Mouse (Mus musculus) lung, embryonic 15.5 days (tissue): ENCODE measurements at regions not wholly inside any gene's neighbourhood (a gene's known extent, or its start where the extent isn't known, plus 50 kb on each side); places are given as distances from the start of the nearest gene placed in this dataset.
A peak's percentile ranks its signal among the peaks of the same experiment; 100 is the strongest.

Experiments
- ATAC-seq: fragments of 200-750 bp; cut with Nextera tagmentation; 2 replicates; pipeline ENCODE4 v1.8.0; 2017; ENCODE audit warnings: moderate number of reproducible peaks, borderline replicate concordance; ENCODE audit not compliant: low FRiP score, low TSS enrichment; ENCODE audit errors: extremely low read depth
- H3K27ac ChIP-seq: fragments of 300-500 bp; sonication (generic); 2 replicates; pipeline ENCODE4 v1.5.1; 2015; ENCODE audit warnings: moderate library complexity, mild to moderate bottlenecking, inconsistent platforms
- H3K27me3 ChIP-seq: fragments of 300-500 bp; sonication (generic); 2 replicates; pipeline ENCODE4 v1.6.1; 2015; ENCODE audit warnings: inconsistent platforms
- H3K36me3 ChIP-seq: fragments of 300-500 bp; sonication (generic); 2 replicates; pipeline ENCODE4 v1.6.1; 2015; ENCODE audit warnings: inconsistent platforms
- H3K4me1 ChIP-seq: fragments of 300-500 bp; sonication (generic); 2 replicates; pipeline ENCODE4 v1.6.1; 2015; ENCODE audit warnings: inconsistent platforms
- H3K4me2 ChIP-seq: fragments of 300-500 bp; sonication (generic); 2 replicates; pipeline ENCODE4 v1.6.1; 2015; ENCODE audit warnings: inconsistent platforms, mild to moderate bottlenecking, moderate library complexity
- H3K4me3 ChIP-seq: fragments of 300-500 bp; sonication (generic); 2 replicates; pipeline ENCODE4 v1.5.1; 2015; ENCODE audit warnings: mild to moderate bottlenecking, inconsistent platforms
- H3K9ac ChIP-seq: fragments of 300-500 bp; sonication (generic); 2 replicates; pipeline ENCODE4 v1.6.1; 2015; ENCODE audit warnings: inconsistent platforms
- H3K9me3 ChIP-seq: fragments of 300-500 bp; sonication (generic); 2 replicates; pipeline ENCODE4 v1.6.1; 2016; ENCODE audit warnings: inconsistent platforms
- WGBS: fragments of 180-500 bp; shearing (Covaris S2); methylation state at CpG from one replicate; pipeline ENCODE4 v1.1.7; 2015; 5-methylcytosine and 5-hydroxymethylcytosine counted together

DNA sequence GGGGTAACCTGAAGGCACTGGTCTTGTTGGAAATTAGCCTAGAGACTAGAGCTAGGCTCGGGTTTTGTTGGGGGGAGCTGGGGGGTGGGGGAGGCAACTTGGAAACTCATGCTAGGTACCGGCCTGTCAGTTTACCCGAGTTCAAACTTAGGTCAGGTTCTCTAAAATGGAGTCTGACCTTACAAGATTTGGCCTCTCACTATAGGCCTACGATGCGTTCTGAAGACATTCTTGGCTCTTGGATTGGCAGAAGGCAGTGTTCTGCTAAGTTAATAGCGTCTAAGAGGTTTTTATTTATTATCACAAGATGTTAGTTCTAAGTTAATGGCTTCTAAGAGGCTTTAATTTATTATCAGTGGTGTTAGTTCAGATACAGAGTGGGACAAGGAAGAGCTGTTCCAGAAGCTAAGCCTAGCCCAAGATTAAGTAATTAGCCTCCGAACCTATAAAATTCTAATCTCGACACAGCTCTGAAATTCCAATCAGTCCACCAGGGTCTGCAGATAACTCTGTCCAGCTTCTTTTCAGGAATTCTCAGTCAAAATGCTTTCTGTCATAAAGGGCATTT, 109.0 kb downstream of the Rpap3 start:
- Histone ChIP-seq H3K36me3 (no peaks in the 10 kb centered on the region), H3K27me3 (no peaks in the 10 kb centered on the region), H3K4me2 (no peak overlapping the region), H3K9ac (no peak overlapping the region), H3K27ac (no peak overlapping the region), H3K4me1 (no peaks in the 10 kb centered on the region), H3K4me3 (no peak overlapping the region), H3K9me3 (no peaks in the 10 kb centered on the region)
- 41% methylated on average over 8 of the region's 8 CpGs for WGBS
- no peak for ATAC-seq

GRCm38 (mm10) chr15:97595284-97595796, 110.3 kb downstream of the Rpap3 start:
- ATAC-seq = no peak
- no peak overlapping the region for H3K4me2 ChIP-seq

GRCm38 (mm10) chr15:97593781-97594600, 111.6 kb downstream of the Rpap3 start:
- Histone ChIP-seq H3K27ac (peak overlapping the region; percentile 83), H3K4me1 (no peaks in the 10 kb centered on the region), H3K36me3 (no peaks in the 10 kb centered on the region), H3K9me3 (no peaks in the 10 kb centered on the region), H3K27me3 (no peaks in the 10 kb centered on the region), H3K4me2 (no peak overlapping the region), H3K9ac (no peak overlapping the region), H3K4me3 (no peak overlapping the region)
- ATAC-seq = no peak
- 48% methylated on average over 11 of the region's 11 CpGs for WGBS

More at GRCm38 (mm10) chr15:97595284-97595796, 110.3 kb downstream of the Rpap3 start:
- Histone ChIP-seq H3K27me3 (no peaks in the 10 kb centered on the region), H3K4me3 (no peak overlapping the region), H3K27ac (no peak overlapping the region), H3K4me1 (no peaks in the 10 kb centered on the region), H3K9me3 (no peaks in the 10 kb centered on the region), H3K9ac (no peak overlapping the region), H3K36me3 (no peaks in the 10 kb centered on the region)
- WGBS = 75% methylated on average over 6 of the region's 6 CpGs

- H3K4me2 ChIP-seq = no peak overlapping the region
- WGBS = 85% methylated on average over 11 of the region's 11 CpGs
- no peaks in the 10 kb centered on the region for H3K27me3 ChIP-seq
- no peaks in the 10 kb centered on the region for H3K9me3 ChIP-seq
- ATAC-seq = no peak
- H3K4me3 ChIP-seq = no peak overlapping the region
- H3K9ac ChIP-seq = no peak overlapping the region
- H3K4me1 ChIP-seq = no peaks in the 10 kb centered on the region
- no peak overlapping the region for H3K27ac ChIP-seq
- no peaks in the 10 kb centered on the region for H3K36me3 ChIP-seq
Observed at GRCm38 (mm10) chr15:97592786-97593185, 112.8 kb downstream of the Rpap3 start.

- H3K4me1 ChIP-seq = no peaks in the 10 kb centered on the region
- ATAC-seq = no peak
- H3K27ac ChIP-seq = peak overlapping the region; percentile 32; the same call in 1 of the 2 replicates
- H3K9me3 ChIP-seq = no peaks in the 10 kb centered on the region
- WGBS = 48% methylated on average over 4 of the region's 4 CpGs
- no peaks in the 10 kb centered on the region for H3K36me3 ChIP-seq
- H3K27me3 ChIP-seq = no peaks in the 10 kb centered on the region
- H3K9ac ChIP-seq = no peak overlapping the region
- H3K4me2 ChIP-seq = no peak overlapping the region
- no peak overlapping the region for H3K4me3 ChIP-seq
Observed at GRCm38 (mm10) chr15:97591406-97591805, 114.2 kb downstream of the Rpap3 start.

DNA sequence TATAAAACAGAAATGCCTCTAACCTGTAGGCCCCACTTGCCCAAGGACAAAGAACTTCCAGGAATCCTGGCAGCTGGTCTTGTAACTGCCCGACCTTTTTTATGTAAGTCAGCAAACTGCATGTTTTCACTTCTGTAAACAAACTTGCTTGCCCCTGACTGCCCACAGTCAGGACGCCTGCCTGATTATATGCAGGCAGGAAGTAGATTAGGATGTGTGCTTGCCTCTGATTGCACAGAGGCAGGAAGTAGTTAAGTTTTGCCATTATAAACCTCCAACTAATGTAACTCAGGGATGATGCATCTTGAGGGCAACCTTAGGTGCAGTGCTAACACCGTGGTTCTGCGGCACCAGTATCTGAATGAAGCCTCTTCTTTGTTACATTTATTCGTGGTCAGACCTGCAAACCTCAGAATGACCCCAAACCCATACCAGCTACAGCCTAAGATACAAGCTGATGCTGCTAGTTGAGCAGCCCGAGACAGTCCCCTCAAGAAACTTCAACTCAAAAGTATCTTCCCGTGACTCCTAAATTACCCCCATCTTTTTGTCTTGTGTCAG, 114.8 kb downstream of the Rpap3 start:
- H3K27ac ChIP-seq = peak overlapping the region; percentile 45

GRCm38 (mm10) chr15:97587571-97588205, 117.9 kb downstream of the Rpap3 start:
- WGBS = 69% methylated on average over 5 of the region's 5 CpGs
- H3K27ac ChIP-seq = no peak overlapping the region
- no peaks in the 10 kb centered on the region for H3K9me3 ChIP-seq
- H3K4me1 ChIP-seq = no peaks in the 10 kb centered on the region
- no peak for ATAC-seq
- no peak overlapping the region for H3K9ac ChIP-seq
- no peaks in the 10 kb centered on the region for H3K27me3 ChIP-seq
- no peak overlapping the region for H3K4me3 ChIP-seq
- H3K36me3 ChIP-seq = no peaks in the 10 kb centered on the region
- no peak overlapping the region for H3K4me2 ChIP-seq

More for the DNA sequence above, 114.8 kb downstream of the Rpap3 start:
- Histone ChIP-seq H3K4me3 (no peak overlapping the region), H3K4me2 (no peak overlapping the region), H3K9me3 (no peaks in the 10 kb centered on the region), H3K4me1 (no peaks in the 10 kb centered on the region), H3K9ac (no peak overlapping the region), H3K36me3 (no peaks in the 10 kb centered on the region), H3K27me3 (no peaks in the 10 kb centered on the region)
- WGBS = 45% methylated on average over 7 of the region's 7 CpGs
- ATAC-seq = peak; percentile 64

GRCm38 (mm10) chr15:97581724-97582154, 123.9 kb downstream of the Rpap3 start:
- Histone ChIP-seq H3K4me1 (0 out of 2 replicates have a peak, but pooled peaks cover 9% of the 10 kb centered on the region), H3K36me3 (no peaks in the 10 kb centered on the region), H3K4me2 (no peak overlapping the region), H3K4me3 (no peak overlapping the region), H3K27me3 (no peaks in the 10 kb centered on the region), H3K9me3 (no peaks in the 10 kb centered on the region), H3K27ac (no peak overlapping the region), H3K9ac (no peak overlapping the region)
- ATAC-seq = peak; percentile 57; the same call in 1 of the 2 replicates
- WGBS = 23% methylated on average over 13 of the region's 13 CpGs

- no peaks in the 10 kb centered on the region for H3K36me3 ChIP-seq
- 62% methylated on average over 6 of the region's 6 CpGs for WGBS
- H3K27ac ChIP-seq = no peak overlapping the region
- no peaks in the 10 kb centered on the region for H3K9me3 ChIP-seq
- no peaks in the 10 kb centered on the region for H3K27me3 ChIP-seq
- H3K9ac ChIP-seq = no peak overlapping the region
- 0 out of 2 replicates have a peak, but pooled peaks cover 15% of the 10 kb centered on the region for H3K4me1 ChIP-seq
- no peak overlapping the region for H3K4me2 ChIP-seq
- ATAC-seq = no peak
- no peak overlapping the region for H3K4me3 ChIP-seq
Observed at GRCm38 (mm10) chr15:97580726-97581125, 124.9 kb downstream of the Rpap3 start.

DNA sequence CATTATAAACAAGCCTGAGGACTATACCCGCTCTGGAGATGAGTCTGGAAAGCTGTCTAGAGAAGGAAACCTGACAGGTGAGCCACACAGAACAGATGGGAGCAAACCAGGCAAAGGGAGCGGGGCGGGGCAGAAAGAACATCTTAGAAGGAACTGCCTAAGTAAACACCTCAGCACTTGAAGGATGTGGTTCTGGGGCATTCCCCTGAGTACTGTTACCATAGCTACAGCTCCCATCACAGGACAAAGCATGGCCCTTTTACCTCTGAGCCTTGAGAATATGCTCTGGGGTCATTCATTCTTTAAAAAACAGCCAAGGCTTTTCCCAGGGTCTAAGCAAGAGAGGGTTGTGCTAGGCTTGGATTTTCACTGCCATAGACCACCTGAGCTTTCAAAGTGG, 127.6 kb downstream of the Rpap3 start:
- H3K9ac ChIP-seq = no peak overlapping the region
- H3K27me3 ChIP-seq = no peaks in the 10 kb centered on the region
- no peak for ATAC-seq
- no peaks in the 10 kb centered on the region for H3K36me3 ChIP-seq
- H3K27ac ChIP-seq = no peak overlapping the region
- H3K4me3 ChIP-seq = no peak overlapping the region
- H3K4me2 ChIP-seq = no peak overlapping the region
- no peaks in the 10 kb centered on the region for H3K9me3 ChIP-seq
- WGBS = 69% methylated on average over 3 of the region's 3 CpGs
- H3K4me1 ChIP-seq = peaks cover 25% of the 10 kb centered on the region

DNA sequence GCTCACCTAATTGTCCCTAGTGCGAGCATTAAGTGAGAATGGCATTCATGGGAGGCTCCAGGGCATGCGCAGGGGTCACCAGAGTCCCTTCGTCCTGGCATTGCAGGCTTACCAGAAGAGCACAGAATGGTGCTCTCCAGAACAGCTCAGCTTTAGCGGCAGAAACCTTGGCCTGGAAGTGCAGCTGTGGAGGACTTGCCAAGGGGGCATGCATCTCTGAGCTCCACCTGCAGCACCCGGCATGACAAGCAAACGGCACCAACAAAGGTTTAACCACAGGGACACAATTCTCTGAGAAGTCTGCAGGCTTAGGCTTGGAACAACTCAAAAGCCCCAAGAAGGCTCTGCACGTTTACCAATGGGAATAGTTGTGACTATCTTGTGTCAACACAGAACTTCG, 128.4 kb downstream of the Rpap3 start:
- ATAC-seq = no peak
- Histone ChIP-seq H3K27ac (no peak overlapping the region), H3K36me3 (no peaks in the 10 kb centered on the region), H3K4me3 (no peak overlapping the region), H3K4me2 (no peak overlapping the region), H3K4me1 (peaks cover 32% of the 10 kb centered on the region), H3K9ac (no peak overlapping the region), H3K9me3 (no peaks in the 10 kb centered on the region), H3K27me3 (no peaks in the 10 kb centered on the region)
- 62% methylated on average over 8 of the region's 8 CpGs for WGBS
